8 mouse cellular contexts compared by ENCODE assay signal in the genomic region with DNA sequence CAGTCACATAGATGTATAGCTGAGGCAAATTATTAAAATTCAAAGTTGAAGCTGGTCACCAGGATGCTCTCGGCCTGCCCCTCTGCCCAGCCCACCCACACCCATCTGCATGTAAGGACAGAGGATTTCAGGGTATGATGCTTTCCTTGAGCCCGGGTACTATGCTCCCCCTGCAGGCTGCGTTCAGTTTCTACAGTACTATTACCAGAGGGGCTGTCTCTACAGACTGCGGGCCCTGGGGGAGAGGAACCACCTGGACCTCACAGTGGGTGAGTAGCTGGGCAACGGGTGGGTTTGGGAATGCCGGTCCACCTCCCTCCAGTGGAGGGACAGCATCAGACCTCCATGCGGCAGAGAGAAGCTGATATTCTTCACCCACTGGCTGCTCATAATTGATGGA. TPM values are rescaled to one million over a fixed set of nuclear protein-coding genes. Genes with fewer than 3 reads are reported as not detected.
A peak's percentile ranks its signal among the peaks of the same experiment; 100 is the strongest.
DNase-seq lines count a peak whose midpoint lies in the region; ATAC-seq and TF ChIP-seq lines count a peak whose summit lies in the region.

No protein-coding gene starts in this region.

- peak; percentile 53 for DNase-seq in A20 (ENCODE audit: low read depth, low spot score)
- DNase-seq in lung, postnatal 0 days (ENCODE audit: low spot score): peak; percentile 79
- DNase-seq in thymus, postnatal 14 days: peak; percentile 70
- no peak for DNase-seq in ovary, adult 18-20 months (ENCODE audit: low spot score)

- no peak overlapping the region for H3K4me3 ChIP-seq in intestine, postnatal 0 days (ENCODE audit: low read depth, low read length)
- no peak overlapping the region for H3K4me3 ChIP-seq in intestine, embryonic 15.5 days (replicated peaks)
- H3K4me3 ChIP-seq in ES-Bruce4 (ENCODE audit: low read depth, low read length): no peak overlapping the region
- no peak overlapping the region for H3K4me3 ChIP-seq in lung, postnatal 0 days (ENCODE audit: low read depth, low read length)

- H3K27ac ChIP-seq in intestine, postnatal 0 days (ENCODE audit: low read depth, low read length): no peak overlapping the region
- H3K27ac ChIP-seq in intestine, embryonic 15.5 days: no peak overlapping the region
- no peak overlapping the region for H3K27ac ChIP-seq in ES-Bruce4 (ENCODE audit: insufficient read depth, low read length)
- H3K27ac ChIP-seq in lung, postnatal 0 days (ENCODE audit: low read length): peak overlapping the region; percentile 54; the same call in 1 of the 2 replicates

- 37% methylated on average over 7 of the region's 7 CpGs for WGBS in intestine, postnatal 0 days
- WGBS in intestine, embryonic 15.5 days: 34% methylated on average over 7 of the region's 7 CpGs
- 44% methylated on average over 7 of the region's 7 CpGs for WGBS in lung, postnatal 0 days

- TF ChIP-seq CTCF in intestine, postnatal 0 days (IDR thresholded peaks at IDR 0.05; ENCODE audit: low read depth): peak; percentile 70
- peak; percentile 42 for TF ChIP-seq CTCF in ES-Bruce4 (IDR thresholded peaks at IDR 0.05; ENCODE audit: low read depth, low read length)
- TF ChIP-seq CTCF in lung, postnatal 0 days (IDR thresholded peaks at IDR 0.05): peak; percentile 73

- no peak for TF ChIP-seq EP300 in ES-Bruce4 (IDR thresholded peaks at IDR 0.05; ENCODE audit: insufficient read depth, low read depth, low read length)
- no peak for TF ChIP-seq EP300 in lung, postnatal 0 days (IDR thresholded peaks at IDR 0.05)

- H3K36me3 ChIP-seq in intestine, postnatal 0 days (ENCODE audit: control insufficient read depth, insufficient read depth): peaks cover 3% of the 10 kb centered on the region; the same call in 1 of the 2 replicates
- no peaks in the 10 kb centered on the region for H3K36me3 ChIP-seq in intestine, embryonic 15.5 days
- no peaks in the 10 kb centered on the region for H3K36me3 ChIP-seq in ES-Bruce4 (ENCODE audit: control insufficient read depth, insufficient read depth, low read length, poor library complexity, severe bottlenecking)
- no peaks in the 10 kb centered on the region for H3K36me3 ChIP-seq in lung, postnatal 0 days (ENCODE audit: insufficient read depth, low read length)

- no peak overlapping the region for H3K4me2 ChIP-seq in intestine, postnatal 0 days (replicated peaks; ENCODE audit: low read depth)
- H3K4me2 ChIP-seq in intestine, embryonic 15.5 days (replicated peaks): no peak overlapping the region
- H3K4me2 ChIP-seq in lung, postnatal 0 days (replicated peaks; ENCODE audit: low read depth, low read length): no peak overlapping the region

- H3K9me3 ChIP-seq in intestine, postnatal 0 days (ENCODE audit: control insufficient read depth): no peaks in the 10 kb centered on the region
- no peaks in the 10 kb centered on the region for H3K9me3 ChIP-seq in intestine, embryonic 15.5 days
- no peaks in the 10 kb centered on the region for H3K9me3 ChIP-seq in ES-Bruce4 (replicated peaks; ENCODE audit: control insufficient read depth, insufficient read depth, low read length, poor library complexity, severe bottlenecking)
- no peaks in the 10 kb centered on the region for H3K9me3 ChIP-seq in lung, postnatal 0 days (ENCODE audit: low read length)

- no peak overlapping the region for H3K9ac ChIP-seq in intestine, postnatal 0 days (ENCODE audit: low read depth, low read length)
- H3K9ac ChIP-seq in intestine, embryonic 15.5 days: no peak overlapping the region
- H3K9ac ChIP-seq in ES-Bruce4 (ENCODE audit: low read depth, poor library complexity, severe bottlenecking): no peak overlapping the region
- no peak overlapping the region for H3K9ac ChIP-seq in lung, postnatal 0 days (replicated peaks; ENCODE audit: low read depth)

- H3K4me1 ChIP-seq in intestine, postnatal 0 days (replicated peaks; ENCODE audit: control insufficient read depth, insufficient read depth, low read length): no peaks in the 10 kb centered on the region
- 0 out of 2 replicates have a peak, but pooled peaks cover 2% of the 10 kb centered on the region for H3K4me1 ChIP-seq in intestine, embryonic 15.5 days (replicated peaks)
- no peaks in the 10 kb centered on the region for H3K4me1 ChIP-seq in ES-Bruce4 (ENCODE audit: control insufficient read depth, insufficient read depth, low read length)
- H3K4me1 ChIP-seq in lung, postnatal 0 days (ENCODE audit: insufficient read depth, low read depth, low read length): peaks cover 3% of the 10 kb centered on the region; the same call in 1 of the 2 replicates

- no peaks in the 10 kb centered on the region for H3K27me3 ChIP-seq in intestine, postnatal 0 days (replicated peaks; ENCODE audit: control insufficient read depth, insufficient read depth, low read length)
- no peaks in the 10 kb centered on the region for H3K27me3 ChIP-seq in intestine, embryonic 15.5 days (replicated peaks)
- no peaks in the 10 kb centered on the region for H3K27me3 ChIP-seq in ES-Bruce4 (ENCODE audit: control insufficient read depth, insufficient read depth, low read length, poor library complexity, severe bottlenecking)
- no peaks in the 10 kb centered on the region for H3K27me3 ChIP-seq in lung, postnatal 0 days (replicated peaks; ENCODE audit: insufficient read depth, low read length)

- ATAC-seq in intestine, postnatal 0 days: no peak
- no peak for ATAC-seq in intestine, embryonic 15.5 days
- peak; percentile 17; the same call in 1 of the 2 replicates for ATAC-seq in lung, postnatal 0 days
- ATAC-seq in monocyte, adult 5-6 weeks (replicated peaks; ENCODE audit: insufficient number of reproducible peaks, low FRiP score, low TSS enrichment, poor library complexity, severe bottlenecking): no peak

- no peak for TF ChIP-seq POLR2A in ES-Bruce4 (IDR thresholded peaks at IDR 0.05; ENCODE audit: insufficient read depth, low read length)

RNA-seq across cellular contexts. Expression of gene Rhof, which starts 17.6 kb away (rescaled TPM):
- polyA plus RNA-seq in intestine, postnatal 0 days (2015; fragmentation: Nextera tagmentation; extraction: Ambion mirVana): 17.0 TPM in 2 replicates
- polyA plus RNA-seq in intestine, embryonic 15.5 days (2015; fragmentation: Nextera tagmentation; extraction: Ambion mirVana): 1.7 and 2.3 TPM in 2 replicates
- polyA plus RNA-seq in ES-Bruce4 (2011; ENCODE audit: insufficient read depth, insufficient read length, low read depth, missing spikeins): 1.6 and 2.0 TPM in 2 replicates
- polyA plus RNA-seq in lung, postnatal 0 days (2015; fragmentation: Nextera tagmentation; extraction: Ambion mirVana): 12.4 and 16.8 TPM in 2 replicates
- 18.8 to 40.6 TPM (median 30.1 TPM) in 3 replicates for total RNA-seq in monocyte, adult 5-6 weeks (2017)

RNA-seq across cellular contexts. Expression of gene Setd1b, which starts 27.1 kb away (rescaled TPM):
- 5.4 and 6.7 TPM in 2 replicates for polyA plus RNA-seq in intestine, postnatal 0 days (2015; fragmentation: Nextera tagmentation; extraction: Ambion mirVana)
- polyA plus RNA-seq in intestine, embryonic 15.5 days (2015; fragmentation: Nextera tagmentation; extraction: Ambion mirVana): 7.6 and 8.4 TPM in 2 replicates
- 8.6 and 11.3 TPM in 2 replicates for polyA plus RNA-seq in ES-Bruce4 (2011; ENCODE audit: insufficient read depth, insufficient read length, low read depth, missing spikeins)
- 6.2 and 7.2 TPM in 2 replicates for polyA plus RNA-seq in lung, postnatal 0 days (2015; fragmentation: Nextera tagmentation; extraction: Ambion mirVana)
- total RNA-seq in monocyte, adult 5-6 weeks (2017): 2.4 to 15.3 TPM (median 3.2 TPM) in 3 replicates

RNA-seq across cellular contexts. Expression of gene Tmem120b, which starts 46.7 kb away (rescaled TPM):
- 3.2 and 4.2 TPM in 2 replicates for polyA plus RNA-seq in intestine, postnatal 0 days (2015; fragmentation: Nextera tagmentation; extraction: Ambion mirVana)
- 8.4 and 10.1 TPM in 2 replicates for polyA plus RNA-seq in intestine, embryonic 15.5 days (2015; fragmentation: Nextera tagmentation; extraction: Ambion mirVana)
- polyA plus RNA-seq in ES-Bruce4 (2011; ENCODE audit: insufficient read depth, insufficient read length, low read depth, missing spikeins): 8.9 and 9.1 TPM in 2 replicates
- polyA plus RNA-seq in lung, postnatal 0 days (2015; fragmentation: Nextera tagmentation; extraction: Ambion mirVana): 11.9 and 12.2 TPM in 2 replicates
- total RNA-seq in monocyte, adult 5-6 weeks (2017): 0.67 to 3.5 TPM (median 2.0 TPM) in 3 replicates

RNA-seq across cellular contexts. Expression of gene Psmd9, which starts 54.3 kb away (rescaled TPM):
- polyA plus RNA-seq in intestine, postnatal 0 days (2015; fragmentation: Nextera tagmentation; extraction: Ambion mirVana): 50.9 and 57.5 TPM in 2 replicates
- 68.5 and 69.1 TPM in 2 replicates for polyA plus RNA-seq in intestine, embryonic 15.5 days (2015; fragmentation: Nextera tagmentation; extraction: Ambion mirVana)
- polyA plus RNA-seq in ES-Bruce4 (2011; ENCODE audit: insufficient read depth, insufficient read length, low read depth, missing spikeins): 24.8 TPM in 2 replicates
- polyA plus RNA-seq in lung, postnatal 0 days (2015; fragmentation: Nextera tagmentation; extraction: Ambion mirVana): 61.3 and 62.0 TPM in 2 replicates
- 16.7 to 38.7 TPM (median 18.9 TPM) in 3 replicates for total RNA-seq in monocyte, adult 5-6 weeks (2017)
